Mouse (Mus musculus): ENCODE data around the gene Mef2c. TPM values are rescaled to one million over a fixed set of nuclear protein-coding genes. Genes with fewer than 3 reads are reported as not detected.

Mef2c gene
- polyA plus RNA-seq, 1 experiment = 4.2 TPM

- no peak for TF ChIP-seq POLR2A (IDR thresholded peaks at IDR 0.05; ENCODE audit: control insufficient read depth, low read depth, low read length)
- no peak for TF ChIP-seq CTCF (IDR thresholded peaks at IDR 0.05; ENCODE audit: control insufficient read depth, insufficient read depth, insufficient replicate concordance, low read depth, low read length)
- Histone ChIP-seq H3K4me1 (ENCODE audit: control insufficient read depth, insufficient read depth, low read length) (peaks cover 5% of the 10 kb centered on the region), H3K36me3 (ENCODE audit: control insufficient read depth, insufficient read depth, low read length) (no peaks in the 10 kb centered on the region), H3K27ac (ENCODE audit: control insufficient read depth, insufficient read depth, low read depth, low read length) (no peak overlapping the region), H3K27me3 (ENCODE audit: control insufficient read depth, insufficient read depth, low read length) (no peaks in the 10 kb centered on the region), H3K4me3 (ENCODE audit: control insufficient read depth, low read depth, low read length) (no peak overlapping the region)
Observed at GRCm38 (mm10) chr13:83661166-83661565, 157.3 kb downstream of the Mef2c start.

DNA sequence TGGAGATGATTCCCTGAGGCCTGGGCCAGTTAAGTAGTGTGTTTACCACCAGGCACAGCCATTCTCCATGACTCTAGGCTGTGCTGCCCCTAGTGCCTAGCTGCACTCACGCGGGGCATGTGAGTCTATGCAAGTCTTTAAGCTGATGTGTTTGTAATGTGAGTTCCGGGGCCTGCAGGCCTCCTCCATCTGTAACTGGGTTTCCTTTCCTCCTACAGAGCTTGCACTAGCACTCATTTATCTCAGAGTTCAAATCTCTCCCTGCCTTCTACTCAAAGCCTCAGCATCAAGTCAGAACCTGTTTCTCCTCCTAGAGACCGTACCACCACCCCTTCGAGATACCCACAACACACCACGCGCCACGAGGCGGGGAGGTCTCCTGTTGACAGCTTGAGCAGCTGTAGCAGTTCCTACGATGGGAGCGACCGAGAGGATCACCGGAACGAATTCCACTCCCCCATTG lies 158.3 kb downstream of the Mef2c start:
- Histone ChIP-seq H3K36me3 (ENCODE audit: control insufficient read depth, insufficient read depth, low read length) (no peaks in the 10 kb centered on the region), H3K27ac (ENCODE audit: control insufficient read depth, insufficient read depth, low read depth, low read length) (no peak overlapping the region), H3K4me1 (ENCODE audit: control insufficient read depth, insufficient read depth, low read length) (peaks cover 5% of the 10 kb centered on the region), H3K4me3 (ENCODE audit: control insufficient read depth, low read depth, low read length) (peak overlapping the region; percentile 27), H3K27me3 (ENCODE audit: control insufficient read depth, insufficient read depth, low read length) (no peaks in the 10 kb centered on the region)
- TF ChIP-seq CTCF (IDR thresholded peaks at IDR 0.05; ENCODE audit: control insufficient read depth, insufficient read depth, insufficient replicate concordance, low read depth, low read length) = no peak
- TF ChIP-seq POLR2A (IDR thresholded peaks at IDR 0.05; ENCODE audit: control insufficient read depth, low read depth, low read length) = no peak

GRCm38 (mm10) chr13:83666179-83666578 lies 162.3 kb downstream of the Mef2c start:
- peaks cover 5% of the 10 kb centered on the region for H3K4me1 ChIP-seq (ENCODE audit: control insufficient read depth, insufficient read depth, low read length)
- TF ChIP-seq POLR2A (IDR thresholded peaks at IDR 0.05; ENCODE audit: control insufficient read depth, low read depth, low read length) (no peak), CTCF (IDR thresholded peaks at IDR 0.05; ENCODE audit: control insufficient read depth, insufficient read depth, insufficient replicate concordance, low read depth, low read length) (no peak)
- no peaks in the 10 kb centered on the region for H3K36me3 ChIP-seq (ENCODE audit: control insufficient read depth, insufficient read depth, low read length)
- H3K27ac ChIP-seq (ENCODE audit: control insufficient read depth, insufficient read depth, low read depth, low read length) = no peak overlapping the region
- no peaks in the 10 kb centered on the region for H3K27me3 ChIP-seq (ENCODE audit: control insufficient read depth, insufficient read depth, low read length)
- H3K4me3 ChIP-seq (ENCODE audit: control insufficient read depth, low read depth, low read length) = no peak overlapping the region

DNA sequence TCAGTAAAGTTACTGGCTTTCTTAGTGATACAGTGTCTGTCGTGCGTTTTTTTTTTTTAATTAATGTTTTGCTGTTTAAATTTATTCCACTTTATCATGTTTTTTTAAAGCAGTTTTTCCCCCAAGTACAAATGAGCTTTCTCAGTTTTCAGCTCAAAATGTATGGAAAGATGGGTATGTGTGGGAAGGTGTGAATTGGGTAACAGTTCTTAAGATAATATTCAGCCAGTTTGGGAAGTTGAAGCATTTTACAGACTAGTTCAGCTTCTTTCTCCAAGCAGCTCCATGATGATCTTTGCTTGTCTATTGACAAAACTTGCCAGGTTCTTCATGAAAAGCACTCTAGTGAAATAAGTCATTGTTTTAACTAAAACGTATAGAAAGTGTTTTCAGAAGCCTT lies 163.2 kb downstream of the Mef2c start:
- Histone ChIP-seq H3K4me1 (ENCODE audit: control insufficient read depth, insufficient read depth, low read length) (peaks cover 3% of the 10 kb centered on the region), H3K36me3 (ENCODE audit: control insufficient read depth, insufficient read depth, low read length) (no peaks in the 10 kb centered on the region), H3K4me3 (ENCODE audit: control insufficient read depth, low read depth, low read length) (no peak overlapping the region), H3K27ac (ENCODE audit: control insufficient read depth, insufficient read depth, low read depth, low read length) (no peak overlapping the region), H3K27me3 (ENCODE audit: control insufficient read depth, insufficient read depth, low read length) (no peaks in the 10 kb centered on the region)
- TF ChIP-seq CTCF (IDR thresholded peaks at IDR 0.05; ENCODE audit: control insufficient read depth, insufficient read depth, insufficient replicate concordance, low read depth, low read length) (no peak), POLR2A (IDR thresholded peaks at IDR 0.05; ENCODE audit: control insufficient read depth, low read depth, low read length) (no peak)

GRCm38 (mm10) chr13:83707611-83708010 lies 203.8 kb downstream of the Mef2c start:
- Histone ChIP-seq H3K36me3 (ENCODE audit: control insufficient read depth, insufficient read depth, low read length) (no peaks in the 10 kb centered on the region), H3K27me3 (ENCODE audit: control insufficient read depth, insufficient read depth, low read length) (no peaks in the 10 kb centered on the region), H3K4me1 (ENCODE audit: control insufficient read depth, insufficient read depth, low read length) (no peaks in the 10 kb centered on the region), H3K4me3 (ENCODE audit: control insufficient read depth, low read depth, low read length) (no peak overlapping the region), H3K27ac (ENCODE audit: control insufficient read depth, insufficient read depth, low read depth, low read length) (no peak overlapping the region)
- no peak for TF ChIP-seq POLR2A (IDR thresholded peaks at IDR 0.05; ENCODE audit: control insufficient read depth, low read depth, low read length)
- no peak for TF ChIP-seq CTCF (IDR thresholded peaks at IDR 0.05; ENCODE audit: control insufficient read depth, insufficient read depth, insufficient replicate concordance, low read depth, low read length)

DNA sequence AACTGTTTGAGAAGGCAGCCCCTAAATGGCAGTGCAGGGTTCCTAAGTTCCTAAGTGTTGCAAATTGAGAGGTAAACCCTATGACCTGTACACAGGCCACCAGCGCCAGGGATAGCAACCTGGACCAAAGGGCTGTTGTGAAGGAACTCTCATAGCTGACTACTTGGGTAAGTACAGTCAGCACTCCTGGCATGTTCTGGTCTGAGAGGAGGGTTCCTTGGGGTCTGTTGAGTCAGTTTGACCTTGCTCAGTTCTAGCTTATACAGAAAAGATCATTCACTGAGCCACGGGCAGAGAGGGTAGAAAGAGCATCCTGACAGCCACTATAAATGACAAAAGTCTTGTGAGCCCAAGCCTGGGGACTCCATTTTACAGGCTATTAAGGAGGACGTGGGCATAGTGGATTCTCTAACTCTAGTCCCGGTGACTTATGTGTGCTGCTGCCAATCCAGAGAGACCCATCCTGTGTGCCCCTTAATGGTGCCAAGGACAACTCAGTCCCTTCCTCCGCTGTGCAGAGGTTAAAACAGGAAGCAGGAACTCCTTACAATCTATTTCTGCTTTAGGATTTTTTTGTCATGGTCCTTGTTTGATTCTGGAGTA lies 209.0 kb downstream of the Mef2c start:
- no peak for TF ChIP-seq CTCF (IDR thresholded peaks at IDR 0.05; ENCODE audit: control insufficient read depth, insufficient read depth, insufficient replicate concordance, low read depth, low read length)
- peaks cover 7% of the 10 kb centered on the region for H3K4me1 ChIP-seq (ENCODE audit: control insufficient read depth, insufficient read depth, low read length)
- no peaks in the 10 kb centered on the region for H3K36me3 ChIP-seq (ENCODE audit: control insufficient read depth, insufficient read depth, low read length)
- peaks cover 8% of the 10 kb centered on the region for H3K27me3 ChIP-seq (ENCODE audit: control insufficient read depth, insufficient read depth, low read length)
- H3K4me3 ChIP-seq (ENCODE audit: control insufficient read depth, low read depth, low read length) = no peak overlapping the region
- no peak overlapping the region for H3K27ac ChIP-seq (ENCODE audit: control insufficient read depth, insufficient read depth, low read depth, low read length)

DNA sequence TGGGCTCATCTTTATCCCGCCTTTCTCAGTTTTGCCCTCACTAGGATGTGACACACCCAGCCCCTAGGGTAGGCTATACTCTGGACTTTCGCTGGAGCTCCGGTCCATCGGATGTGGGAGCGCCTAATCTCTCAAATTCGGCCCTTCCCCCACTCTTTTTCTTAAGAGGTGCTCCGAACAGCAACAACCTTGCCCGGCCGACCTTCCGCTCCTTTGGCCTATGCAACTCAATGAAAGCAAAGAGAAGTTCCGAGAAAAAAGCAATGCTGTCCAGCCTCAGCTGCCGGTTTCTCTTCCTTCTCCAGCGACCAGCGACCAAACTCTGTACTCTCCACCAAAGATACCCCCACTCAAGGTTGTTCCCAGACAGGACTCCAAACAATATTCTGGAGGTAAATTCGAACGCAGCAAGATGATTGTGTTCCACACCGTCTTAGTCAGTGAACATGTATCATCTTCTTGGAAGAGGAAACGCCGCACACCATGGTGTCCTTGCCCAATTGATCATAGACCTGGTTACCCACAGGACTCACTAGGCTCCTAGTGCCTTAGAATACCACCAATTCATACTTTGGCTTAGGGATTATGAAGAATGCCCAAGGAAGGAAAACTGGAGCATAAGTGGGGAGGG lies 209.9 kb downstream of the Mef2c start:
- H3K4me3 ChIP-seq (ENCODE audit: control insufficient read depth, low read depth, low read length) = no peak overlapping the region
- H3K36me3 ChIP-seq (ENCODE audit: control insufficient read depth, insufficient read depth, low read length) = no peaks in the 10 kb centered on the region
- no peak overlapping the region for H3K27ac ChIP-seq (ENCODE audit: control insufficient read depth, insufficient read depth, low read depth, low read length)
- TF ChIP-seq CTCF (IDR thresholded peaks at IDR 0.05; ENCODE audit: control insufficient read depth, insufficient read depth, insufficient replicate concordance, low read depth, low read length) = no peak
- TF ChIP-seq POLR2A (IDR thresholded peaks at IDR 0.05; ENCODE audit: control insufficient read depth, low read depth, low read length) = no peak
- peaks cover 8% of the 10 kb centered on the region for H3K27me3 ChIP-seq (ENCODE audit: control insufficient read depth, insufficient read depth, low read length)
- H3K4me1 ChIP-seq (ENCODE audit: control insufficient read depth, insufficient read depth, low read length) = peaks cover 7% of the 10 kb centered on the region

All from testis, adult 2 months (tissue).